Mouse (Mus musculus): ENCODE data around the gene Mrpl4. TPM values are rescaled to one million over a fixed set of nuclear protein-coding genes. Genes with fewer than 3 reads are reported as not detected.

Gene Mrpl4
- polyA plus RNA-seq, 1 experiment from 2014 or later: 128 TPM

DNA sequence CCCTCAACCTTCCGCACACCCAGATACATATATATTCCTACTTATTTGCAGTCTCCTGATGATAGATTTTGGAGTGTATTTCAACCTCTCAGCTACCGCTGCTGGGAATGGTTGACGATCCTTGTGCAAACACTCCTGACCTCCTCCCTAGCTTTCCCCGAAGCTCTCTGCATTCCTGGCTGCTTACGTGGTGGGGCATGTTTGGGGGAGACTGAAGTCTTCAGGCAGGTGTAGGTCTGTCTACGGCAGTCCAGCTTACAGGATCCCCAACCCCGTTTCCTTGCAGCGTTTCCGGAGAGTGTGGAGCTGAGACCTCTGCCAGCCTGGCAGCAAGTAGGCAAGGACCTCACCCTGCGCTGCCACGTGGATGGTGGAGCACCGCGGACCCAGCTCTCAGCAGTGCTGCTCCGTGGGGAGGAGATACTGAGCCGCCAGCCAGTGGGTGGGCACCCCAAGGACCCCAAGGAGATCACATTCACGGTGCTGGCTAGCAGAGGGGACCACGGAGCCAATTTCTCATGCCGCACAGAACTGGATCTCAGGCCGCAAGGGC lies 22.8 kb downstream of the Mrpl4 start:
- no peaks in the 10 kb centered on the region for H3K36me3 ChIP-seq
- H3K27me3 ChIP-seq: peaks cover 29% of the 10 kb centered on the region
- H3K4me2 ChIP-seq (replicated peaks): no peak overlapping the region
- H3K4me3 ChIP-seq: no peak overlapping the region
- H3K27ac ChIP-seq: no peak overlapping the region
- H3K9me3 ChIP-seq: no peaks in the 10 kb centered on the region
- H3K9ac ChIP-seq: no peak overlapping the region
- ATAC-seq (ENCODE audit: insufficient number of reproducible peaks, insufficient read depth, low FRiP score, low TSS enrichment): no peak
- 63% methylated on average over 19 of the region's 19 CpGs for WGBS
- peaks cover 13% of the 10 kb centered on the region for H3K4me1 ChIP-seq

DNA sequence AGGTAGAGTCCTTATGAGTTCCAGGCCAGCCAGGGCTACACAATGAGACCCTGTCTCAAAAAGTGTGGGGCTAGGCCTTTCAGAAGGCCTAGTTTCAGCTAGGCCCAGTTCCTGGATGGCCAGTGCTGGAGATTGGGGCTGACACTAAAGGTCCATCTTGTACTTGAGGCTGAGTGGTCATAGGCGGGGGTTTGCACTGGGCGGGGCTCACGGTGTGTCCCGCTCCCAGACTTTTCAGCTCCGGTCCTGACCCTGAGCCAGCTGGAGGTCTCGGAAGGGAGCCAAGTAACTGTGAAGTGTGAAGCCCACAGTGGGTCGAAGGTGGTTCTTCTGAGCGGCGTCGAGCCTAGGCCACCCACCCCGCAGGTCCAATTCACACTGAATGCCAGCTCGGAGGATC lies 24.3 kb downstream of the Mrpl4 start:
- Histone ChIP-seq H3K9me3 (no peaks in the 10 kb centered on the region), H3K4me2 (replicated peaks) (no peak overlapping the region), H3K9ac (no peak overlapping the region), H3K4me3 (no peak overlapping the region), H3K27me3 (peaks cover 33% of the 10 kb centered on the region), H3K4me1 (peaks cover 24% of the 10 kb centered on the region), H3K27ac (no peak overlapping the region), H3K36me3 (no peaks in the 10 kb centered on the region)
- 85% methylated on average over 12 of the region's 12 CpGs for WGBS
- ATAC-seq (ENCODE audit: insufficient number of reproducible peaks, insufficient read depth, low FRiP score, low TSS enrichment): no peak

DNA sequence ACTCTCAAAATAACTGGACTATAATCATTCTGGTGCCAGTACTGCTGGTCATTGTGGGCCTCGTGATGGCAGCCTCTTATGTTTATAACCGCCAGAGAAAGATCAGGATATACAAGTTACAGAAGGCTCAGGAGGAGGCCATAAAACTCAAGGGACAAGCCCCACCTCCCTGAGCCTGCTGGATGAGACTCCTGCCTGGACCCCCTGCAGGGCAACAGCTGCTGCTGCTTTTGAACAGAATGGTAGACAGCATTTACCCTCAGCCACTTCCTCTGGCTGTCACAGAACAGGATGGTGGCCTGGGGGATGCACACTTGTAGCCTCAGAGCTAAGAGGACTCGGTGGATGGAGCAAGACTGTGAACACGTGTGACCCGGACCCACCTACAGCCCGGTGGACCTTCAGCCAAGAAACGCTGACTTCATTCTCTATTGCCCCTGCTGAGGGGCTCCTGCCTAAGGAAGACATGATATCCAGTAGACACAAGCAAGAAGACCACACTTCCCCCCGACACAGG lies 25.3 kb downstream of the Mrpl4 start:
- H3K27me3 ChIP-seq: peaks cover 43% of the 10 kb centered on the region
- no peak overlapping the region for H3K9ac ChIP-seq
- WGBS: 58% methylated on average over 8 of the region's 8 CpGs
- H3K4me1 ChIP-seq: peaks cover 33% of the 10 kb centered on the region
- H3K9me3 ChIP-seq: no peaks in the 10 kb centered on the region
- no peak for ATAC-seq (ENCODE audit: insufficient number of reproducible peaks, insufficient read depth, low FRiP score, low TSS enrichment)
- no peak overlapping the region for H3K4me3 ChIP-seq
- no peaks in the 10 kb centered on the region for H3K36me3 ChIP-seq
- no peak overlapping the region for H3K4me2 ChIP-seq (replicated peaks)
- H3K27ac ChIP-seq: no peak overlapping the region

DNA sequence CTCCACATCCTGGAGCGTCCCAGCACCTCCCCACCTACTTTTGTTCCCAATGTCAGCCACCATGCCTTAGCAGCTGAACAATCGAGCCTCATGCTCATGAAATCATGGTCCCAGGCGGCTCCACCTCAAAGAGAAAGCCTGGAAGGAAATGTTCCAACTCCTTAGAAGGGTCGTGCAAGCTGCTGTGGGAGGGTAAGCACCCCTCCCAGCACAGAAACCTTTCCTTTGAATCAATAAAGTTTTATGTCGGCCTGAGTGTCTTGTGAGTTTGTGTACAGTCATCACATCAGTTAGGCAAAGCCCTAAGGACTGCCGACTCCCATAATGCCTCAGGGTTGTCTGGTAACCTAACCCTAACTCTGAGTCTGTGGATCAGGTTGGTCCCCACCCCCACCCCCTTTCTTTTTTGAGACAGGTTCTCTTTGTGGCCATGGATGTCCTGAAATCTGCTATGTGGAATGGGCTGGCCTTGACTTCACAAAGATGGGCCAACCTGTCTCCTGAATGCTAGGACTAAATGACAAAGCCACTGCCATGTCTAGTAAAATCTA lies 26.1 kb downstream of the Mrpl4 start:
- peaks cover 39% of the 10 kb centered on the region for H3K4me1 ChIP-seq
- H3K27ac ChIP-seq: no peak overlapping the region
- no peak overlapping the region for H3K9ac ChIP-seq
- no peak overlapping the region for H3K4me2 ChIP-seq (replicated peaks)
- H3K4me3 ChIP-seq: no peak overlapping the region
- H3K36me3 ChIP-seq: no peaks in the 10 kb centered on the region
- 59% methylated on average over 6 of the region's 6 CpGs for WGBS
- peaks cover 51% of the 10 kb centered on the region for H3K27me3 ChIP-seq
- ATAC-seq (ENCODE audit: insufficient number of reproducible peaks, insufficient read depth, low FRiP score, low TSS enrichment): no peak
- H3K9me3 ChIP-seq: no peaks in the 10 kb centered on the region

DNA sequence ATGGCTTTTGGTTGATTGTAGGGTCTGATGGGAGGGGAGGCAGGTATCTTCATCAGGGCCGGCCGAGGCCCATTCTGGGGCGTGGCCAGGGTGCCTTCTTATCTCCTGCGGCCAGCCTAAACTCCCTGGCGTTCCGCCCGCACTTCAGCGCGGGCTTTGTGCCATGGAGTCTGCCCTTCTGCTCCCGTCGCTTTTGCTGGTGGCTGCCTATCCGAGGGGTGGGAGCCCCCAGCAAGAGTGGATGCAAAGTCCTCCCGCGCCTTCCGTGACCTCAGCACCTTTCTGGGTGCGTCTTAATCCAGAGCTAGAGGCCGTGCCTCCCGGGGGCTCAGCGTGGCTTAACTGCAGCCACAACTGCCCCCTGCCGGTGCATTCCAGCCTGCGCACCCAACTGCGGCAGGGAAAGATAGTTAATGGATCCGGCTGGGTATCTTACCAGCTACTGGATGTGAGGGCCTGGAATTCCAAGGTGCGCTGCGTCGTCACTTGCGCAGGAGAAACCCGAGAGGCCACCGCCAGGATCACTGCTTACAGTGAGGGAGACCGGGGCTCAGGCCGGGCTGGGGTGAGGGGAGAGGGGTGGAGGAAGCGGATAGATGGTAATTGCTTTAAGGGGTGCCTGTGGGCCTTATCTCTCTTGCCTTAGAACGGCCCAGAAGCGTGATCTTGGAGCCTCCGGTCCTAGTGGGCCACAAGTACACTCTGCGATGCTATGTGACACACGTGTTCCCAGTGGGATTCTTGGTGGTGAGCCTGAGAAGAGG lies 26.9 kb downstream of the Mrpl4 start, which contains the start of gene Icam4:
TSS of gene Icam4 (plus strand) at position 83 of the 764 bp plus-strand sequence.
- Histone ChIP-seq H3K27me3 (peaks cover 57% of the 10 kb centered on the region), H3K27ac (no peak within 1 kb of the TSS), H3K4me1 (peaks cover 42% of the 10 kb centered on the region), H3K9me3 (no peaks in the 10 kb centered on the region), H3K9ac (peak within 1 kb of the TSS; percentile 43; the same call in 1 of the 2 replicates), H3K36me3 (no peaks in the 10 kb centered on the region), H3K4me2 (replicated peaks) (peak within 1 kb of the TSS; percentile 92), H3K4me3 (peak within 1 kb of the TSS; percentile 31)
- WGBS: 4% methylated on average over 37 of the region's 37 CpGs
- ATAC-seq (ENCODE audit: insufficient number of reproducible peaks, insufficient read depth, low FRiP score, low TSS enrichment): no peak

DNA sequence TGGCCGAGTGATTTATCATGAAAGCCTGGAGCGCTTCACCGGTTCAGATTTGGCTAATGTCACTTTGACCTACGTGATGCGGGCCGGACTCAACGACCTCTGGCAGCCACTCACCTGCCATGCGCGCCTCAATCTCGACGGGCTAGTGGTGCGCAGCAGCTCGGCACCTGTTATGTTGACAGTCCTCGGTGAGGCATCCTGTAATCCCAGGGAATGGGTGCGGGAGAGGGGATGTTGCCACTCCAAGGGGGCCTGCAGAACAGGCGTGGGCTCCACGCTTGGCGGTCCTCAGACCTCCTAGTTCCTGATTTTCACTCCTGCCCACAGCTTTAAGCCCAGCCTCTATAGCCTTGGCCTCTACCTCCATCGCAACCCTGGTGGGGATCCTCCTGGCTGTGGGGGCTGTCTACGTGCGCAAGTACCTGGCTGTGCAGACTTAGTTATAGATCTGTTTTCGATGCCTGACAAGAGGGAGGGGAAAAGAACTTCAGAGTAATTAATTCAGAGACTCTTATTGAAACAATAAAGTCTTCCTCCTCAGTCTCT lies 27.6 kb downstream of the Mrpl4 start:
- no peak overlapping the region for H3K27ac ChIP-seq
- peak overlapping the region; percentile 44 for H3K4me3 ChIP-seq
- H3K9ac ChIP-seq: no peak overlapping the region
- peaks cover 45% of the 10 kb centered on the region for H3K4me1 ChIP-seq
- no peaks in the 10 kb centered on the region for H3K9me3 ChIP-seq
- WGBS: 20% methylated on average over 22 of the region's 22 CpGs
- H3K27me3 ChIP-seq: peaks cover 64% of the 10 kb centered on the region
- no peaks in the 10 kb centered on the region for H3K36me3 ChIP-seq
- no peak for ATAC-seq (ENCODE audit: insufficient number of reproducible peaks, insufficient read depth, low FRiP score, low TSS enrichment)
- H3K4me2 ChIP-seq (replicated peaks): peak overlapping the region; percentile 92

DNA sequence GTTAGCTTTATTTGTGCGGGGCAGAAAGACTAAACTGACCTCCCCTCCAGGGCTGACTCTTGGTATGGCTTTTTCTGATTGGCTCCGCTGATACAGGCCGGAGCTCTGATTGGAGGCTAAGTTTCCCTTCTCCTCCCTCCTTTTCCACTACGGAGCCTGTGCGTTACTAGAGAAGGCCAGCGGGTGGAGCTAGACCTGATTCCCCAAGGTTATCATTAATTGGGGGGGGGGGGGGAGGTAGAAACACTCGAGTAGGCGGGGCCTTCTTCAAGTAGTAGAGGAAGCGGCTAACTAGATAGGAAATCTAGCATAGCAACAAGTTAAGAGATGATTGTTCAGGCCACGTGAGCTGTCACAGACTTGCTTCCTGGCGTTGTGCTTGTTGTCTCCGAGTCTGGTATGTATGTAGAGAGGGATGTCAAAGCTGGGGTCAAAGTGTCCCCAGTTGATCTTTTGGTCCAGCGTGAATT lies 28.3 kb downstream of the Mrpl4 start:
- peaks cover 45% of the 10 kb centered on the region for H3K4me1 ChIP-seq
- ATAC-seq (ENCODE audit: insufficient number of reproducible peaks, insufficient read depth, low FRiP score, low TSS enrichment): no peak
- H3K4me3 ChIP-seq: peak overlapping the region; percentile 44
- H3K27me3 ChIP-seq: peaks cover 71% of the 10 kb centered on the region
- under 1% methylated on average over 13 of the region's 13 CpGs for whole genome bisulfite sequencing
- peak overlapping the region; percentile 92 for H3K4me2 ChIP-seq (replicated peaks)
- no peaks in the 10 kb centered on the region for H3K36me3 ChIP-seq
- no peak overlapping the region for H3K27ac ChIP-seq
- no peaks in the 10 kb centered on the region for H3K9me3 ChIP-seq
- no peak overlapping the region for H3K9ac ChIP-seq

DNA sequence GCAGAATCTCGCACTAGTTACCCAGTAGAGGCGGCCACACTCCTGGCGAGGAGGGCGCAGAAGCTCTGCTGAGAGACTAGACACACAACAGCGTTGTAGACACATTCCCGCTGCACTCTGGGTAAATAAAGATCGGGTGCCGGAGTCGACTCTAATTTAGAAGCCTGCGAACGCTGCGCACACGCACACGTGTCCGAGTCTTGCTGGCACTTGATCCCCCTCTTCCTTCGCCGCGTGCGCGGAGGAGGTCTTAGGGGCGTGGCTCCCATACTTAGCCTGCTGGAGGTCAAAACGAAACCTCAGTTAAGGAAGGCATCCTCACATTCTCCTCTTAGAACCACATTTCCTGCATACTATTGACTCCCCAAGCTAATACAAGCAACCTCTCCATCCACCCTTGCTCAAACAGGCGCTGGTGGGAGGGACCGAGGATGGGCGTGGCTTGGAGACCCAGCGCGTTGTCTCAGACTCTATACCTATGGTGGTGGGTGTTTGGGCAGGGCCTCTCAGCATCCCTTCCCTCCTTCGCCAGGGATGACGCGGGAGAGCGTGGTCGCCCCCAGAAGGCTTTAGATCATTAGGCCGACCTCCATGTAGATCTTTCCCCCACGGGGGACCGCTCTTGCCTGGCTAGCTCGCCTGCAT lies 28.8 kb downstream of the Mrpl4 start:
- Histone ChIP-seq H3K27me3 (peaks cover 76% of the 10 kb centered on the region), H3K4me2 (replicated peaks) (peak overlapping the region; percentile 92), H3K27ac (no peak overlapping the region), H3K4me3 (peak overlapping the region; percentile 44), H3K36me3 (no peaks in the 10 kb centered on the region), H3K9ac (peak overlapping the region; percentile 28; the same call in 1 of the 2 replicates), H3K9me3 (no peaks in the 10 kb centered on the region), H3K4me1 (peaks cover 45% of the 10 kb centered on the region)
- WGBS: under 1% methylated on average over 36 of the region's 36 CpGs
- ATAC-seq (ENCODE audit: insufficient number of reproducible peaks, insufficient read depth, low FRiP score, low TSS enrichment): peak; percentile 38; the same call in 1 of the 2 replicates

DNA sequence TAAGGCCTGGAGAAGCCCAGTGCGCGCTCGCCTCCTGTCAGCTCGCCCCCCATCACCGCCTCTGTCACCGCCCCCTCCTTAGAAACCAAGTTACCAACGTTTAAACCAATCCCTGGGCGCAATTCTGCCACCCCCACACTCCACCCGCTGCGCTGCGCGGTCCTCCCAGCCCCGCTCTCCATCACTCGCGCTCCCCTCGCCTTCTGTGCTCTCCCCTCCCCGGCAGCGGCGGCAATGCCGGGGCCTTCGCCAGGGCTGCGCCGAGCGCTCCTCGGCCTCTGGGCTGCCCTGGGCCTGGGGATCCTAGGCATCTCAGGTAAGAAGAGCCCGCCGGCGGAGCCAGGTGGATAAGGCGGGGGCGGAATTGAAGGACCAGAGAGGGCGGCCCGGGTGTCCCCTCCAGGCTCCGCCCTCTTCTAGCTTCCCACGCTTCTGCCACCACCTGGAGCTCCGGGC lies 29.4 kb downstream of the Mrpl4 start, which contains the start of gene Icam5:
TSS of gene Icam5 (plus strand) at position 178 of the 456 bp plus-strand sequence.
- Histone ChIP-seq H3K9ac (peak within 1 kb of the TSS; percentile 28), H3K27me3 (peaks cover 79% of the 10 kb centered on the region), H3K9me3 (no peaks in the 10 kb centered on the region), H3K36me3 (no peaks in the 10 kb centered on the region), H3K4me1 (peaks cover 49% of the 10 kb centered on the region), H3K4me3 (peak within 1 kb of the TSS; percentile 44), H3K27ac (no peak within 1 kb of the TSS), H3K4me2 (replicated peaks) (peak within 1 kb of the TSS; percentile 92)
- WGBS: 1% methylated on average over 35 of the region's 35 CpGs
- ATAC-seq (ENCODE audit: insufficient number of reproducible peaks, insufficient read depth, low FRiP score, low TSS enrichment): no peak

DNA sequence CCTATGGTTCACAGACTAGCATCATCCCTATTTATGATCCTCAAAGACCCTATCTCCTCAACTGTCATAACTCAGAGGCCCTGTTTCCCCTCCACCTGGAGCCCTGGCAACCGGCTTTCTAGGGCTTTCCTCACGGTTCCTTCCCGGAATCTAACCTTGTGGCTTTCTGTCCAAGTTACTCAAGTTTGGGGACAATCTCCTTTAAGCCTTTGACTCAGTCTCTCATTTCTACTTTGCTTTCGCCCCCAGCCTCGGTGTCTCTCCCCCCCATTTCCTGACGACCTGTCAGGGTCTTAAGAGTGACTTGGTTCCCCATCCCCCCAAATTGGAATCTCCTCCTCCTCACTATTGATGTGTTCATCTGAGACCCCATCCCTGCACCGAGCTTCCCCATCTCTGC lies 30.0 kb downstream of the Mrpl4 start:
- no peak overlapping the region for H3K27ac ChIP-seq
- no peaks in the 10 kb centered on the region for H3K36me3 ChIP-seq
- peaks cover 81% of the 10 kb centered on the region for H3K27me3 ChIP-seq
- no peaks in the 10 kb centered on the region for H3K9me3 ChIP-seq
- no peak for ATAC-seq (ENCODE audit: insufficient number of reproducible peaks, insufficient read depth, low FRiP score, low TSS enrichment)
- H3K4me2 ChIP-seq (replicated peaks): peak overlapping the region; percentile 92
- peak overlapping the region; percentile 44 for H3K4me3 ChIP-seq
- WGBS: 1% methylated on average over 7 of the region's 7 CpGs
- peaks cover 54% of the 10 kb centered on the region for H3K4me1 ChIP-seq
- no peak overlapping the region for H3K9ac ChIP-seq

DNA sequence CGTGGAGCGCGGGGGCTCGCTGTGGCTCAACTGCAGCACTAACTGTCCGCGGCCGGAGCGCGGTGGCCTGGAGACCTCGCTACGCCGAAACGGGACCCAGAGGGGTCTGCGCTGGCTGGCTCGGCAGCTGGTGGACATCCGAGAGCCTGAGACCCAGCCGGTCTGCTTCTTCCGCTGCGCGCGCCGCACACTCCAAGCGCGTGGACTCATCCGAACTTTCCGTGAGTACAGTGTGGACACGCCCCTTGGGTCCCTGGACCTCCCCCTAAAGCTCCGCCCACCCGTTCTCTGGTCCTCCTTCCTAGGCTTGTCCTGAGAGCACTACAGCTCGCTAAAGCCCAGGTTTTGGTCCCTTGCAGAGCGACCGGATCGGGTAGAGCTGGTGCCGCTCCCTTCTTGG lies 30.6 kb downstream of the Mrpl4 start:
- Histone ChIP-seq H3K9me3 (no peaks in the 10 kb centered on the region), H3K27me3 (peaks cover 81% of the 10 kb centered on the region), H3K36me3 (no peaks in the 10 kb centered on the region), H3K9ac (peak overlapping the region; percentile 28; the same call in 1 of the 2 replicates), H3K4me1 (peaks cover 61% of the 10 kb centered on the region), H3K4me3 (peak overlapping the region; percentile 44), H3K4me2 (replicated peaks) (peak overlapping the region; percentile 92), H3K27ac (no peak overlapping the region)
- peak; percentile 17; the same call in 1 of the 2 replicates for ATAC-seq (ENCODE audit: insufficient number of reproducible peaks, insufficient read depth, low FRiP score, low TSS enrichment)
- WGBS: 1% methylated on average over 34 of the region's 34 CpGs

Measured in embryonic facial prominence, embryonic 12.5 days (tissue).